Mouse (Mus musculus): ENCODE measurements around the gene Ksr1. TPM values are rescaled to one million over a fixed set of nuclear protein-coding genes. Genes with fewer than 3 reads are reported as not detected.

The Ksr1 gene
- total and polyA plus RNA-seq, 3 experiments = 22.5 to 73.1 (median 61.2) TPM

DNA sequence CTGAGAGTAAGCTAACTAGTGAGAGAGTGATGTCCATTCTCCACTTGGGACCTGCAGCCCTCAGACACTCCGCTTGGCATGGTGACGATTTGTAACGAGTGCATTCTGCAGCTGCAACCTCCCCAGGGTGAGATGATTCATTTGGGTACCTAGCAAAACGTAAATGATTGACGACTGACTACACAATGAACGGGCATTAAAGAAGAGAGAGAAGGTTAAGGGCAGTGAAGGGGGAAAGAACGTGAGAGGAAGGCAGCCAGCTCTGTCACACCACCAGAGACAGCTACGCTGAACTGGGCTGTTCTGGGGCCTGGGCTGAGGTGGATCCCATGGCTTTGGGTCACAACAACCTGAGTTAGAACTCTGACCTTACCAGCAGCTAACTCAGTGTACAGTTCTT lies 81.9 kb downstream of the Ksr1 start (continued):
- peak; percentile 86 for TF ChIP-seq SIN3A (IDR thresholded peaks at IDR 0.05; ENCODE audit: low read length)
- TF ChIP-seq JUN (IDR thresholded peaks at IDR 0.05; ENCODE audit: insufficient read depth, low read depth, low read length) = peak; percentile 92
- TF ChIP-seq POLR2A (IDR thresholded peaks at IDR 0.05; ENCODE audit: low read depth, low read length) = peak; percentile 50
- TF ChIP-seq IRF4 (IDR thresholded peaks at IDR 0.05; ENCODE audit: low read depth, low read length) = peak; percentile 99

GRCm38 (mm10) chr11:79063616-79064015 lies 82.6 kb downstream of the Ksr1 start:
- TF ChIP-seq ZNF384 (IDR thresholded peaks at IDR 0.05; ENCODE audit: low read depth, low read length) (no peak), SMC3 (IDR thresholded peaks at IDR 0.05; ENCODE audit: low read depth, low read length) (no peak), EP300 (IDR thresholded peaks at IDR 0.05; ENCODE audit: low read length) (no peak), HCFC1 (IDR thresholded peaks at IDR 0.05; ENCODE audit: low read depth, low read length) (no peak), MAX (IDR thresholded peaks at IDR 0.05; ENCODE audit: low read length) (no peak), ZC3H11A (IDR thresholded peaks at IDR 0.05; ENCODE audit: low read depth, low read length) (no peak), CHD2 (IDR thresholded peaks at IDR 0.05; ENCODE audit: low read length) (no peak), USF1 (IDR thresholded peaks at IDR 0.05; ENCODE audit: low read depth, low read length) (no peak), ETS1 (conservative IDR thresholded peaks at IDR 0.05; ENCODE audit: low read depth, low read length) (no peak), MXI1 (IDR thresholded peaks at IDR 0.05; ENCODE audit: low read depth, low read length) (no peak), JUN (IDR thresholded peaks at IDR 0.05; ENCODE audit: insufficient read depth, low read depth, low read length) (no peak), CHD1 (IDR thresholded peaks at IDR 0.05; ENCODE audit: low read depth, low read length) (no peak), MYC (IDR thresholded peaks at IDR 0.05; ENCODE audit: low read depth, low read length) (no peak), PAX5 (IDR thresholded peaks at IDR 0.05; ENCODE audit: low read length) (no peak), SIN3A (IDR thresholded peaks at IDR 0.05; ENCODE audit: low read length) (no peak)
- DNase-seq (ENCODE audit: extremely low read depth) = no peak
- peaks cover 65 to 82% of the 10 kb centered on the region in 2 experiments for H3K4me1 ChIP-seq (ENCODE audit: control insufficient read depth in 1 of 2, insufficient read depth in 2 of 2)
- H3K36me3 ChIP-seq (replicated peaks in 1 of 2; ENCODE audit: control insufficient read depth in 1 of 2, insufficient read depth in 1 of 2, low read length in 1 of 2) = peaks cover 45 to 77% of the 10 kb centered on the region in 2 experiments
- H3K4me3 ChIP-seq (replicated peaks in 1 of 3; ENCODE audit: low read depth in 2 of 3, low read length in 2 of 3, poor library complexity in 1 of 3) = no peak overlapping the region
- in situ Hi-C loops (cut with MboI; ENCODE audit: low pct_ligation_motif_present, low pct_unique_long_range_greater_than_20kb, low sequenced_read_pairs) = no loop called here
- H3K4me2 ChIP-seq (ENCODE audit: insufficient read depth, low read depth, poor library complexity, severe bottlenecking) = no peak overlapping the region
- H3K79me2 ChIP-seq (replicated peaks; ENCODE audit: control insufficient read depth, extremely low read depth, insufficient read depth, poor library complexity, severe bottlenecking) = peaks cover 11% of the 10 kb centered on the region
- H3K9ac ChIP-seq (ENCODE audit: insufficient read depth, low read depth) = no peak overlapping the region
- dilution Hi-C loops (cut with MboI; ENCODE audit: extremely low pct_ligation_motif_present, extremely low pct_unique_long_range_greater_than_20kb, low sequenced_read_pairs) = no loop called here
- H3K27me3 ChIP-seq (replicated peaks) = no peaks in the 10 kb centered on the region
- H3K27ac ChIP-seq (ENCODE audit: insufficient read depth, low read depth) = peak overlapping the region; percentile 84
- no peaks in the 10 kb centered on the region for H3K9me3 ChIP-seq (replicated peaks; ENCODE audit: low read length)

DNA sequence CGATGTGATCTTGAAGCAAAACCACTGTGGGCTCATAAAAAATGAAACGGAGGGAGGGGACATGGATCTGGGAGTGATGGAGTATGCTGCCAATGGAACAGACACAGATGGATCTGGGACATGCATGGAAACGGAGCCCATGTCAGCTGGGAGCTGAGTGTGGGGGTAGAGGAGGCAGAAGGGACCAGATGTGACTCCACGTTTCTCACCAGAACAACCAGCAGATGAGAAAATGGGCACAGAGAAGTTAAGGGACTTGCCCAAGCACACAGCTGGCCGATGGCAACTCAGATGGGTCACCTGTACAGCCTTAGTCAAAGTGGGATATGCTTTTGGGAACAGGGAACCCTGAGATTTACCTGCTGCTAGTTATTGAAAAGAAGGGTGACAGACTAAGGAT lies 83.3 kb downstream of the Ksr1 start:
- in situ Hi-C loops (cut with MboI; ENCODE audit: low pct_ligation_motif_present, low pct_unique_long_range_greater_than_20kb, low sequenced_read_pairs) = no loop called here
- no peak for DNase-seq (ENCODE audit: extremely low read depth)
- Histone ChIP-seq H3K36me3 (replicated peaks in 1 of 2; ENCODE audit: control insufficient read depth in 1 of 2, insufficient read depth in 1 of 2, low read length in 1 of 2) (peaks cover 46 to 79% of the 10 kb centered on the region in 2 experiments), H3K27me3 (replicated peaks) (no peaks in the 10 kb centered on the region), H3K9me3 (replicated peaks; ENCODE audit: low read length) (no peaks in the 10 kb centered on the region), H3K27ac (ENCODE audit: insufficient read depth, low read depth) (peak overlapping the region; percentile 11; the same call in 1 of the 2 replicates), H3K4me3 (replicated peaks in 1 of 3; ENCODE audit: low read depth in 2 of 3, low read length in 2 of 3, poor library complexity in 1 of 3) (peak overlapping the region in 1 of 3 experiments; percentile 28), H3K4me1 (ENCODE audit: control insufficient read depth in 1 of 2, insufficient read depth in 2 of 2) (peaks cover 72 to 86% of the 10 kb centered on the region in 2 experiments), H3K79me2 (replicated peaks; ENCODE audit: control insufficient read depth, extremely low read depth, insufficient read depth, poor library complexity, severe bottlenecking) (peaks cover 18% of the 10 kb centered on the region), H3K4me2 (ENCODE audit: insufficient read depth, low read depth, poor library complexity, severe bottlenecking) (no peak overlapping the region), H3K9ac (ENCODE audit: insufficient read depth, low read depth) (no peak overlapping the region)
- dilution Hi-C loops (cut with MboI; ENCODE audit: extremely low pct_ligation_motif_present, extremely low pct_unique_long_range_greater_than_20kb, low sequenced_read_pairs) = no loop called here
- TF ChIP-seq UBTF (IDR thresholded peaks at IDR 0.05; ENCODE audit: low read depth, low read length) (no peak), NELFE (IDR thresholded peaks at IDR 0.05; ENCODE audit: low read depth, low read length) (no peak), TBP (conservative IDR thresholded peaks at IDR 0.05; ENCODE audit: low read depth, low read length) (no peak), ZC3H11A (IDR thresholded peaks at IDR 0.05; ENCODE audit: low read depth, low read length) (no peak), ELF1 (IDR thresholded peaks at IDR 0.05; ENCODE audit: low read depth, low read length) (no peak), ZMIZ1 (IDR thresholded peaks at IDR 0.05; ENCODE audit: low read depth, low read length) (no peak), USF2 (conservative IDR thresholded peaks at IDR 0.05; ENCODE audit: low read depth, low read length) (no peak), RAD21 (IDR thresholded peaks at IDR 0.05; ENCODE audit: low read depth, low read length) (no peak), MYC (IDR thresholded peaks at IDR 0.05; ENCODE audit: low read depth, low read length) (no peak), RCOR1 (conservative IDR thresholded peaks at IDR 0.05; ENCODE audit: low read depth, low read length) (no peak), ETS1 (conservative IDR thresholded peaks at IDR 0.05; ENCODE audit: low read depth, low read length) (peak; percentile 74), SIN3A (IDR thresholded peaks at IDR 0.05; ENCODE audit: low read length) (no peak), EP300 (IDR thresholded peaks at IDR 0.05; ENCODE audit: low read length) (peak; percentile 55), MAZ (IDR thresholded peaks at IDR 0.05; ENCODE audit: low read depth, low read length) (no peak), IRF4 (IDR thresholded peaks at IDR 0.05; ENCODE audit: low read depth, low read length) (peak; percentile 50; the same call in 1 of the 2 replicates), JUND (conservative IDR thresholded peaks at IDR 0.05; ENCODE audit: low read depth, low read length) (no peak), POLR2A (IDR thresholded peaks at IDR 0.05; ENCODE audit: low read depth, low read length) (no peak), TCF12 (IDR thresholded peaks at IDR 0.05; ENCODE audit: low read depth, low read length) (peak; percentile 80), MEF2A (IDR thresholded peaks at IDR 0.05; ENCODE audit: borderline replicate concordance, low read depth, low read length) (no peak), NRF1 (IDR thresholded peaks at IDR 0.05; ENCODE audit: low read depth, low read length) (no peak)
